Mouse (Mus musculus): ENCODE data around the gene Blvra.
A peak's percentile ranks its signal among the peaks of the same experiment; 100 is the strongest.

Blvra gene

GRCm38 (mm10) chr2:127136979-127137378 is 66.5 kb downstream of the Blvra start:
- peak; percentile 27 for DNase-seq (ENCODE audit: low read depth)

GRCm38 (mm10) chr2:127137838-127138420 is 67.5 kb downstream of the Blvra start:
- DNase-seq (ENCODE audit: low read depth): no peak

- DNase-seq (ENCODE audit: low read depth): no peak
Measured at GRCm38 (mm10) chr2:127138449-127138848, 68.0 kb downstream of the Blvra start.

- DNase-seq (ENCODE audit: low read depth): no peak
Measured at GRCm38 (mm10) chr2:127139094-127139493, 68.6 kb downstream of the Blvra start.

- DNase-seq (ENCODE audit: low read depth): peak; percentile 48
Measured at GRCm38 (mm10) chr2:127139605-127140004, 69.1 kb downstream of the Blvra start.

- DNase-seq (ENCODE audit: low read depth): no peak
Measured at GRCm38 (mm10) chr2:127140011-127140410, 69.5 kb downstream of the Blvra start.

- peak; percentile 23 for DNase-seq (ENCODE audit: low read depth)
Measured at GRCm38 (mm10) chr2:127142031-127142430, 71.6 kb downstream of the Blvra start.

GRCm38 (mm10) chr2:127142577-127143157 is 72.2 kb downstream of the Blvra start:
- DNase-seq (ENCODE audit: low read depth): peak; percentile 55

GRCm38 (mm10) chr2:127143158-127144063 is 72.9 kb downstream of the Blvra start, which contains the start of gene Itpripl1:
Gene Itpripl1 (minus strand): TSS chr2:127143442.
- DNase-seq (ENCODE audit: low read depth): peak; percentile 89

- no peak for DNase-seq (ENCODE audit: low read depth)
Measured at GRCm38 (mm10) chr2:127145699-127146098, 75.2 kb downstream of the Blvra start.
